Mouse (Mus musculus) lung, embryonic 14.5 days (tissue): ENCODE data around the gene Kantr. TPM values are rescaled to one million over a fixed set of nuclear protein-coding genes. Genes with fewer than 3 reads are reported as not detected.
A peak's percentile ranks its signal among the peaks of the same experiment; 100 is the strongest.
"Not testable (repeated sequence)": the region's sequence is repeated elsewhere in the genome, so short reads cannot be mapped to it uniquely, and the experiment has no call there.

ENCODE experiments used
- ATAC-seq: fragments of 200-750 bp; cut with Nextera tagmentation; 2 replicates; pipeline ENCODE4 v1.8.0; 2017; ENCODE audit warnings: mild to moderate bottlenecking, moderate TSS enrichment, moderate library complexity; ENCODE audit not compliant: insufficient read depth
- DNase-seq: peaks from one replicate; pipeline ENCODE4 v3.0.0-alpha.2; 2015
- H3K27ac ChIP-seq: fragments of 300-500 bp; sonication (generic); 2 replicates; pipeline ENCODE4 v1.5.1; 2014; ENCODE audit warnings: low read depth, mild to moderate bottlenecking, moderate library complexity
- H3K27me3 ChIP-seq: fragments of 300-500 bp; sonication (generic); 2 replicates; pipeline ENCODE4 v1.6.1; 2014; ENCODE audit warnings: low read length, control low read depth; ENCODE audit not compliant: insufficient read depth
- H3K36me3 ChIP-seq: fragments of 300-500 bp; sonication (generic); 2 replicates; pipeline ENCODE4 v1.6.1; 2014; ENCODE audit warnings: control low read depth; ENCODE audit not compliant: insufficient read depth
- H3K4me1 ChIP-seq: fragments of 300-500 bp; sonication (generic); 2 replicates; pipeline ENCODE4 v1.6.1; 2014; ENCODE audit warnings: antibody characterized with exemption, control low read depth; ENCODE audit not compliant: insufficient read depth
- H3K4me2 ChIP-seq: fragments of 300-500 bp; sonication (generic); 2 replicates; pipeline ENCODE4 v1.6.1; 2014; ENCODE audit warnings: mild to moderate bottlenecking
- H3K4me3 ChIP-seq: fragments of 300-500 bp; sonication (generic); 2 replicates; pipeline ENCODE4 v1.5.1; 2014; ENCODE audit warnings: low read depth, low read length
- H3K9ac ChIP-seq: fragments of 300-500 bp; sonication (generic); 2 replicates; pipeline ENCODE4 v1.6.1; 2014
- H3K9me3 ChIP-seq: fragments of 300-500 bp; sonication (generic); 2 replicates; pipeline ENCODE4 v1.6.1; 2016; ENCODE audit warnings: low read depth, low read length, control low read depth
- CTCF ChIP-seq: IDR thresholded peaks from 2 replicates; pipeline ENCODE4 v1.5.1; 2016; ENCODE audit warnings: antibody characterized with exemption, low read depth
- WGBS: fragments of 180-500 bp; shearing (Covaris S2); extraction: QIAGEN DNeasy Blood & Tissue Kit; methylation state at CpG from one replicate; pipeline ENCODE4 v1.1.7; 2014; 5-methylcytosine and 5-hydroxymethylcytosine counted together
- polyA plus RNA-seq: library from polyadenylated mRNA; unstranded; fragments of >200 nt; fragmentation: Nextera tagmentation; extraction: Ambion mirVana; gene quantifications from 2 replicates; pipeline ENCODE4 v1.2.1, GENCODE M21; 2014

Gene Kantr
- polyA plus RNA-seq, 1 experiment from 2014 or later, result 14.8 TPM

DNA sequence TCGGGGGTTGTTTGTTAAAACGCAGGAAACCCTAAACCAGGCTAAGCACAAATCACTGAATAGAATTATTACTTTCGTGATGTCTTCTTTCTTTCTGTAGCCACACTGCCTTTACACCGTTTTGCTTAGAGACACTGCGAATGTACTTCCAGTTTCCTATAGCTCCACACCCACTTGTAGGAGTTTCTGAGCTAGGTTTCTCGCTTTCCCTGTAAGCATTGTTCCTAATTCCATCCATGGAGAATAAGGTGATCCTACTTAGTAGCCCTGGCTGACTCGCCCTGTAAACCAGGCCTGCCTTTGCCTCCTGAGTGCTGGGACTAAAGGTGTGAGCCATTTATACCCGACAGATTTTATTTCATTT is 376 bp upstream of the Kantr start:
- peak overlapping the region; percentile 53 for H3K4me3 ChIP-seq
- no peak for DNase-seq
- H3K36me3 ChIP-seq, result no peaks in the 10 kb centered on the region
- no peak overlapping the region for H3K27ac ChIP-seq
- TF ChIP-seq CTCF, result no peak
- peak; percentile 26; the same call in 1 of the 2 replicates for ATAC-seq
- no peaks in the 10 kb centered on the region for H3K9me3 ChIP-seq
- no peaks in the 10 kb centered on the region for H3K4me1 ChIP-seq
- WGBS, result 14% methylated on average over 8 of the region's 8 CpGs
- no peaks in the 10 kb centered on the region for H3K27me3 ChIP-seq
- H3K9ac ChIP-seq, result peak overlapping the region; percentile 16; the same call in 1 of the 2 replicates
- peak overlapping the region; percentile 60 for H3K4me2 ChIP-seq

DNA sequence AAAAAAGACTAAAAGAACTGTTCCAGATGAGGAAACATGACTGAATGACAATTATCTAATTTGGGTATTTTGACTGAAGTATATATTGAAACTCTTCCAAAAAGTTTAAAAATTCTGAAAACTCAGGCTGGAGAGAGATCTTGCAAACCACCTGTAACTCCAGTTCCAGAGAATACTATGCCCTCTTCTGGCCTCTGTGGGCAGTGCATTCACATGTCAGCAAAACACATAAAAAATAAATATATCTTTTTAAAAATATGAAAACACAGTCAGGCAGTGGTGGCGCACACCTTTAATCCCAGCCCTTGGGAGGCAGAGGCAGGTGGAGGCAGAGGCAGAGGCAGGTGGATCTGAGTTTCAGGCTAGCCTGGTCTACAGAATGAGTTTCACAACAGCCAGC is 3.7 kb downstream of the Kantr start:
- Histone ChIP-seq H3K27me3 (no peaks in the 10 kb centered on the region), H3K36me3 (0 out of 2 replicates have a peak, but pooled peaks cover 10% of the 10 kb centered on the region), H3K27ac (no peak overlapping the region), H3K9ac (no peak overlapping the region), H3K4me2 (no peak overlapping the region), H3K4me3 (no peak overlapping the region), H3K9me3 (no peaks in the 10 kb centered on the region), H3K4me1 (no peaks in the 10 kb centered on the region)
- DNase-seq (peak; percentile 1), ATAC-seq (no peak)
- 94% methylated on average over 1 of the region's 1 CpGs for WGBS
- TF ChIP-seq CTCF, result no peak

DNA sequence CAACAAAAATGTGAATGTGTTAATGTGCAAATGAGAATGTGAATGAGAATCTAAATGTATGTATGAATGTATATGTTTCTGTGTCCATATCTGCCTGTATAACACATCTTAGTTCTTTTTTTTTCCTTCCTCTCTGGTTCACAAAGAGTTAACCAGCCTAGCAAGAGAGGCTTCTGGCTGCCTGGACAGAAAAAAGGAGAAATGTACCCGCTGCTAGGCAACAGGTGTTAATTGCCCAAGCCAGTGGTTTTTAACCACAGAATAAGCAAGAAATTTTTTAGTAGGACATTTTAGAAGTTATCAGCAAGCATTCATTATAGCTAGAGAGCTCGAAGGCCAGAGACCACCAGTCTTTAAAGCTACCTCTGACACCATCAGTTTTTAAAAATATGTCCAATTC is 4.5 kb downstream of the Kantr start:
- 33% methylated on average over 2 of the region's 2 CpGs for WGBS
- no peak overlapping the region for H3K9ac ChIP-seq
- ATAC-seq (no peak), DNase-seq (peak; percentile 3)
- H3K27me3 ChIP-seq, result no peaks in the 10 kb centered on the region
- no peaks in the 10 kb centered on the region for H3K9me3 ChIP-seq
- no peak for TF ChIP-seq CTCF
- no peak overlapping the region for H3K27ac ChIP-seq
- H3K4me3 ChIP-seq, result no peak overlapping the region
- no peaks in the 10 kb centered on the region for H3K4me1 ChIP-seq
- H3K4me2 ChIP-seq, result no peak overlapping the region
- 0 out of 2 replicates have a peak, but pooled peaks cover 10% of the 10 kb centered on the region for H3K36me3 ChIP-seq

DNA sequence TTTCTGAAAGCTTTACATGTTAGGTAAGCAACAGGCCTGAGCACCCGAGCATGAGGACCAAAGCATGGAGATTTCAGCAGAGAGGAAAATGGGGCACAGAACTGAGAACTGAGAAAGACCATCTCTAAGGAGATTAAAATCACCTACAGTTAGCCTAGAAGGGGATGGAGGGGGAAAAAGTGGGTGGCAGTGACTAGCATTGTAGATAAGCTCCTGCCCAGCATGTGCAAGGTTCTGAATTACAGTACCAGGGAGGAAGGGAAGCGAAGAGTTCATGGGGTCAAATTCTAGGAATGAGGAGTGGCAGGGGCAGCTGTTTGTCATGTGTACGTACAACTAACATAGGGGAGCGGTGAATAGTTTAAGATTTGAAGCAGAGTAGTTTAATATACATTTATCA is 6.8 kb downstream of the Kantr start:
- no peak for TF ChIP-seq CTCF
- Histone ChIP-seq H3K36me3 (0 out of 2 replicates have a peak, but pooled peaks cover 10% of the 10 kb centered on the region), H3K27ac (no peak overlapping the region), H3K4me2 (no peak overlapping the region), H3K4me1 (no peaks in the 10 kb centered on the region), H3K4me3 (no peak overlapping the region), H3K9ac (no peak overlapping the region), H3K9me3 (no peaks in the 10 kb centered on the region), H3K27me3 (no peaks in the 10 kb centered on the region)
- 70% methylated on average over 4 of the region's 4 CpGs for WGBS
- ATAC-seq (no peak), DNase-seq (no peak)

DNA sequence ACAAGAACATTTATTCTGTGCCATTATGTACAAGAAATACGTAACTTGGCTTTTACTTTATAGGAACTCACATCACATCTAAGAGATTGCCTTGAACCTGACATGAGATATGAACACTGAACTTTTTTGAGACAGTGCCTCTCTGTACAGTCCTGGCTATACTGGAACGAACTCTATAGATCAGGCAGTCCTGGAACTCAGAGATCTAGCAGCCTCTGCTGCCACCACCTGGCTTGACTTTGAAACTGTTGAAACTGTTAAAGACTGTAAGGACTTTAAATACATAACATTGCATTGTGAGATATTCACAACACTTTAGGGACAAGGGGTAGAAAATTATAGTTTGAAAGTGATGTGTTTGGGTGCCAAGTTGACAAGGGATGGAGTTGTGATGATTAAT is 19.4 kb downstream of the Kantr start:
- no peaks in the 10 kb centered on the region for H3K4me1 ChIP-seq
- no peaks in the 10 kb centered on the region for H3K9me3 ChIP-seq
- no peaks in the 10 kb centered on the region for H3K36me3 ChIP-seq
- H3K9ac ChIP-seq, result no peak overlapping the region
- DNase-seq (peak; percentile 66), ATAC-seq (no peak; the same call in 1 of the 2 replicates)
- 61% methylated on average over 2 of the region's 2 CpGs for WGBS
- H3K27me3 ChIP-seq, result no peaks in the 10 kb centered on the region
- TF ChIP-seq CTCF, result peak; percentile 39
- no peak overlapping the region for H3K4me2 ChIP-seq
- no peak overlapping the region for H3K4me3 ChIP-seq
- no peak overlapping the region for H3K27ac ChIP-seq

DNA sequence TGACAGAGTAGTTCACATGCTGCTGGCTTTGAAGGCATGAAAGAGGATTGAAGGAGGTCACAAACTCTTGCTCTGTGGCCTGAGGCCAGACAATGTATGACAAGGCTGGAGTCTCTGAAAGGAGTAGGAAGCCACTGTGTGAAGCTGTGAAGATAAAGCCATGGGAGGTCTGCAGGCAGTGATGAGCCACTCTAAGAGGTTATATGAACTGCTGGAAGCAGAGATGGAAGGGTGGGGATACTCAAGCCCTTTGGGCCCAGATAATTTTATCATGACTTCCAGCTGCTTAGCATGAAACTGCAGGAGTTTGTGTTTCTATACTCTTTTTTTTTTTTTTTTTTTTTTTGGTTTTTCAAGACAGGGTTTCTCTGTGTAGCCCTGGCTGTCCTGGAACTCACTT is 19.9 kb downstream of the Kantr start:
- DNase-seq, result no peak
- H3K9ac ChIP-seq, result no peak overlapping the region
- no peaks in the 10 kb centered on the region for H3K9me3 ChIP-seq
- no peaks in the 10 kb centered on the region for H3K36me3 ChIP-seq
- no peaks in the 10 kb centered on the region for H3K4me1 ChIP-seq
- no peak overlapping the region for H3K27ac ChIP-seq
- ATAC-seq, result no peak; the same call in 1 of the 2 replicates
- no peak for TF ChIP-seq CTCF
- no peaks in the 10 kb centered on the region for H3K27me3 ChIP-seq
- H3K4me2 ChIP-seq, result no peak overlapping the region
- no peak overlapping the region for H3K4me3 ChIP-seq

DNA sequence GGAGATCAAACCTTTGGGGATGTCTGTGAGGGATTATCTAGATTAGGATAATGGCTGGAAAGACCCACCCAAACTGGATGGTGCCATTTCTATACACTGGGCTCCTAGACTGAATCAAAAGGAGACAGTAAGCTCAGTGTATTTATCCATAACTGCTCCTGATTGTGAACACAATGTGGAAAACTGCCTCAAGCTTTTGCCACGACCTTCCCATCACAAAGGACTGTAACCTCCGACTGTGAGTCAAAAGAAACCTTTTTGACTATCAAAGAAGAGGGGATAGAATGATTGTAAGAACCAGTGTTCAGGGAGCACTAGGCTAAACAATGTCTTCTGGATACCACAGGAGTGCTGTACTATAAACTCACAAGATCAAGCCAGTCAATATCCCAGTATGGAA is 21.1 kb downstream of the Kantr start:
- no peaks in the 10 kb centered on the region for H3K9me3 ChIP-seq
- no peak overlapping the region for H3K4me2 ChIP-seq
- no peak for TF ChIP-seq CTCF
- H3K27ac ChIP-seq, result no peak overlapping the region
- no peaks in the 10 kb centered on the region for H3K27me3 ChIP-seq
- 81% methylated on average over 2 of the region's 2 CpGs for WGBS
- H3K4me3 ChIP-seq, result no peak overlapping the region
- H3K36me3 ChIP-seq, result no peaks in the 10 kb centered on the region
- ATAC-seq (no peak), DNase-seq (no peak)
- H3K9ac ChIP-seq, result no peak overlapping the region
- H3K4me1 ChIP-seq, result no peaks in the 10 kb centered on the region

DNA sequence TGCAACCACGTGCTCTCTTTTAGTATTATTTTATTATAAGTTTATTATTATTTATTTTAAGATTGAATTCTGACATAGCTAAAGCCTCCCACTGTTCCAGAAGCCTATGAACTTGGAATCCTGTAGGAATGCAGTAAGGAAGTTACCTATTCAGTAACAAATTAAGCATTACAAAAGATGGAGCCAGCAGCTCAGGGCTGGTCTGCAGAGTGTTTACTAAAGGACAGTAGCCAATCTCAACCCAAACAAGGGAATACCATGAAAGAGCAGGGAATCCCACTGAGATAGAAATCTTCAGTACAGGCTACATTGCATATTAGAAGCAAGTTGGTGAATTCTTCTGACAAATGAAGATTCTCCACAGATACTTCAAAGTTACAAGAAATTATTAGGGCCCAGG is 40.3 kb downstream of the Kantr start:
- H3K4me2 ChIP-seq, H3K27me3 ChIP-seq, H3K9me3 ChIP-seq, H3K36me3 ChIP-seq, ATAC-seq, DNase-seq, H3K4me1 ChIP-seq, H3K27ac ChIP-seq, H3K4me3 ChIP-seq, H3K9ac ChIP-seq: not testable (repeated sequence)
- WGBS, result 63% methylated on average over 1 of the region's 1 CpGs
